Mouse (Mus musculus): ENCODE measurements around the gene Chka.

Chka gene

GRCm38 (mm10) chr19:3846676-3847604 lies 4.6 kb upstream of the Chka start:
- DNase-seq, result no peak

- DNase-seq, result no peak
Measured at GRCm38 (mm10) chr19:3847711-3848110, 3.9 kb upstream of the Chka start.

- DNase-seq, result peak in 1 of 2 experiments; percentile 37
Measured at GRCm38 (mm10) chr19:3848207-3848808, 3.3 kb upstream of the Chka start.

GRCm38 (mm10) chr19:3849251-3849650 lies 2.3 kb upstream of the Chka start:
- DNase-seq, result no peak

DNA sequence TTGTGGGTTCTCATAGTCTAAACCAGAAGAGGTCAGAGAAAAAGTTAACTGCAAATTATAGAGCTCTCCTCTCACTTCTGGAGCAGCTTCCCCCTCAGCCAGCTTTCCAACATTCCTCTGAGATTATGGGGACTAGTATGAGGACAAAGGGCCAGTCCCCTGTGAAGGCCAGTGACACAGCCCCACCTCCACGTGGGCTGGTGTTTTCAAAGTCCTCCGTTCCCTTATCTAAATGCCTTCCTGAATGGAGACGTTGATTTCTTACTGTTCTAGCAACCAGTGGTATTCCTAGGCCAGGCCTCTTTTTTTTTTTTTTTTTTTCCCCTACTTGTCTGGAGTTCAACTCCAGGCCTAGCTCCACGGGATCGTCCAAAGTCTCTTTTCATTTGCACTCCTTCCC lies 1.5 kb upstream of the Chka start:
- DNase-seq, result peak in 1 of 2 experiments; percentile 7

GRCm38 (mm10) chr19:3850847-3851469 lies 615 bp upstream of the Chka start:
- peak; percentile 65 to 82 for DNase-seq

GRCm38 (mm10) chr19:3851979-3852681 lies 557 bp downstream of the Chka start:
- peak; percentile 71 to 82 for DNase-seq

DNA sequence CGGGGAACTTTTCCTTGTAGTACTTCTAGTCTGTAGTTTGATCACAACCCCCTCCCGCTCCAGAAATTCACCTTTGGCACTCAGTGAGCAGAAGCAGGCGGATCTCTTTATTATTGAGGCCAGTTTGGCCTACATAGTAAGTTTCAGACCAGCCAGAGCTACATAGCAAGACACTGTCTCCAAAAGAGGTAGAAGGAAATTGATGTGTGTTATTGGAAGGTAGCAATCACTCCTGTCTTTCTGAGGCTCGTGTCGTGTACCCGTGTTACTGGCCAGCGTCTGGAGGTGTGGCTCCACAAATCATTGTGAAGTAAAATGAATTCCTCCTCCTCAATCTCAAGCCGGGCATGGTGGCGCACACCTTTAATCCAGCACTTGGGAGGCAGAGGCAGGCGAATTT lies 1.5 kb downstream of the Chka start:
- no peak for DNase-seq

GRCm38 (mm10) chr19:3853891-3854290 lies 2.3 kb downstream of the Chka start:
- no peak for DNase-seq

- no peak for DNase-seq
Measured at GRCm38 (mm10) chr19:3855091-3855490, 3.5 kb downstream of the Chka start.

- peak; percentile 45 to 52 for DNase-seq
Measured at GRCm38 (mm10) chr19:3855601-3856000, 4.0 kb downstream of the Chka start.

- DNase-seq, result no peak
Measured at GRCm38 (mm10) chr19:3857220-3857619, 5.6 kb downstream of the Chka start.

DNA sequence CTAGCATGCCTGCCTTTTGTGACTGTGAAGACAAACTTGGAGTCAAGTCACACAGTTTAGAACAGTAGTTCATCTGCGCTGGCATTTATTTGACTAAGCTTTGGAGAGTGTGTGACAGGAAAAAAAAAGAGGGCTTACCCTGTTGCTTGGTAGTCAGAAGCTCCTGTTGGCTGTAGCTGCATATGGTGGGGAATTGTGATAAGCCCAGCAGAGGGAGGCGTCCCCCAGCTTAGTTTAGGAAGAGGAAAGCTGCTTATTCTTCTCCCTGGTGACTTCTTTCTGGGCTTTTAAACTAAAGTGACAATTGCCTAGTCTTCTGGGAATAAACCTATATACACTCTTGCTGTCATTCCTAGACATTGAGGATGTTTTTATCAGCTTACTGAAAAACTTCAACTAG lies 11.1 kb downstream of the Chka start:
- DNase-seq, result no peak

DNA sequence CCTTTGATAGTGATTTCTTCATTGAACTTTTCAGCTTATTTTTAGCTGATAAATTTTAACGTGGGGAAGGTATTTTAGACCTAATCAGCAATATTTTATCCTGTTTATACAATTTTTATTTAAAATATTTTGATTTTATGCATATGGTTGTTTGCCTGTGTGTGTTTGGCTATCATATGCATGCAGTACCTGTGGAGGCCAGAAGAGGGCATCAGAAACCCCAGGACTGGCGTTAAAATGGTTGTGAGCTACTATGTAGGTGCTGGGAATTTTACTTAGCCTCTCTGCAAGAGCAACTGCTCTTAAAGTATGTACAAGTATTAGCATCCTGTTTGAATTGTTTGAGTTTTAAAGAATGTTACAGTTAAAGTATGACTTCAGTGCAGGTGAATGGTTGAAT lies 13.4 kb downstream of the Chka start:
- no peak for DNase-seq

GRCm38 (mm10) chr19:3868290-3868689 lies 16.7 kb downstream of the Chka start:
- DNase-seq, result no peak

DNA sequence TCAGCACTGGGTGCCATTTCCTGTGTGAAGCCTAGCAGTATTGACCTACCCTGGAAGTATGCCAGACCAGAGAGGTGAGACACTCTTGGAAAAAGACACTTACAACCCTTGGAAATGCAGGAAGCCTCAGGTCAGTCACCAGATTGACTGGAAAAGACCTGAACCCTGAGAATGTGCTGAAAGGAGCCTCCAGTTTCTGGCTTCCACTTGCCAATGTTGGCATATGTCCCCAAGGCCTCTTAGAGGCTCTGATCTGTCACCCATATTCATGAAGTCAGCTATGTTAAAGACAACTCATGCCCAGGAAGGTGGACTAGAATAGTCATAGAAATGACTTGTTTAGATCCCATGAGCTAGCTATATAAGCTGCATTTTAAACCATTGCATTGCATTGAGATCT lies 19.9 kb downstream of the Chka start:
- no peak for DNase-seq

DNA sequence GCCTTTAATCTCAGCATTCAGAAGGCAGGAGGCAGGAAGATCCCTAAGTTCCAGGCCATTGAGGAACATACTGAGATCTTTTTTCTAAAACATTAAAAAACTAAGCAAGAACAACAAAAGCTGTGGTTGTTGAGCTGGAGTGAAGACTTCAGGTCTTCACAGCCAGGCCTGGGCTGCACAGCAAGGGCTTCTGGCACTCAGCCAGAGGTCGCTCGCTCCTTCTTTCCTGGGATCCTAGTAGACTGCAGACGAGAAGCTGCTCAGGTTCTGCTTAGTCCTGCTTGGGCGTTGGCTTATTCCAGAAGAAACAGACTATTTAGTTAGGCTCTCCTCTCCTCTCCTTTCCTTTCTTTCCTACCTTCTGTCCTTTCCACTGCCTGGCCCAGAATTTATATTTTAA lies 20.8 kb downstream of the Chka start:
- DNase-seq, result peak; percentile 68 to 73

GRCm38 (mm10) chr19:3875045-3875444 lies 23.5 kb downstream of the Chka start:
- DNase-seq, result no peak

DNA sequence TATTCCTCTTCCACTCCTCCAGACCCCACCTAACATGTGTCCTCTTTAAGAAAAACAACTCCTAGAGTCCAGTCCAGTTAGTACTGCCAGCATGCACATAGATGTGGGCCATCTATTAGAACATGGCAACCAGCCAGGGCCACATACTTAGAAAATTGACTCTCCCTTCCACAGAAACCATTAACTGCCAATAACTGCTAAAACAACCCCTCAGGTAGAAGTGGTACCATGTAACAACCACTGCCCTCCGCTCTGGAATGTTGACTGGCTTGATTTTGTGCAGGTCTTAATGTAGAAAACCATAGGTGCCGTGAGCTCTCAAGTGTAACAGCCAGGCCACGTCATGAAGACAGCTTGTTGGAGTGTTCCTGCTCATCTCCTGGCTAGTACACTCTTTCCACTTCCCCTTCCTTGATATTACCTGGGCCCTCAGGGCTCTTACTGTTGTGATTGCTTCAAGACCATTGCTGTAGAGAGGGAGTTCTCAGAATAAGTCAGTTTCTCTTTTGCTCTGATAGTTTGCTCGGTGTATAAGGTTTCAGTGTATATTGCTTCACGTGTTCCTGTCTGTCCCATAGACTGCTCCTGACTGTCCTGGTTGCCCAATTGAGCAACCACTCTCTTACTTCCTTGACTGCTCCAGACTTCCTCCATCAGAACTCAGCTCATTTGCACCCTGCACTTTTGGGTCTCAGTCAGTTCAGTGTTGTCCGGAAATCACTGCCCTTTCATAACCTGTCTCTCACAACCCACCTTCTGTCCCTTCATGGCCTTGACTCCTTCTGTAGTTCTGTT lies 28.7 kb downstream of the Chka start:
- DNase-seq, result peak in 1 of 2 experiments; percentile 25

GRCm38 (mm10) chr19:3882214-3882613 lies 30.6 kb downstream of the Chka start:
- DNase-seq, result no peak

DNA sequence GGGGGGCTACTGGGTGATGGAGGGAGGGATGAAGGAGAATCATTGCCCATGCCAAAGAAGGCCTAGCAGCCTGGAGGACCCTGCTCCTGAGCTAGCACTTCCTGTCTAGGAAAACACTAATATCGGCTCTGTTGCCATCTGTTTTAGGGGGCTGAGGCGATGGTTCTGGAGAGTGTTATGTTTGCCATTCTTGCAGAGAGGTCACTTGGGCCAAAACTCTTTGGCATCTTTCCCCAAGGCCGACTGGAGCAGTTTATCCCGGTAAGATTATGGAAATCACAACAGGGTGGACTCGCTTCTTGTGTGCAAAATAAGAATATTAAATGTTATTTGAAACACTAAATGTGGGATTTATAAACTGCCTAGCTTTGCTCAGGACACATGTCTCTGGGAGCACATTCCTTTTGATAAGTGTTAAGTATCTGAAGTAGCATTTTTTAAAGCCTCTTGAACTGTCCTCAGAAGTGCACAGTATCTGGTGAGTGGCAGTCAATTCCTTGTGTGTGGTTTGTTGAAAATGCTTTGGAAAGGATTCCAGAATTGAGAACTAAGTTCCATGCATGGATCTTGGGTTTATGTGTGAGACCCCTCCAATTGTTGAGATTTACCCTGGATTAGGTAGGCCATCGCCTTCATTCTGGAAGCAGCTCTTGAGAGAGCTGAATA lies 32.9 kb downstream of the Chka start:
- DNase-seq, result no peak

GRCm38 (mm10) chr19:3889096-3889495 lies 37.5 kb downstream of the Chka start:
- DNase-seq, result no peak
